Mouse (Mus musculus) CH12F3 (cell line): Measurements from ENCODE around the gene Atl1.

Source experiments
- in situ Hi-C: fragments of 300-500 bp; cut with MboI; formaldehyde crosslinking; loops from 2 replicates; pipeline ENCODE4 v1.14.3; 2020; ENCODE audit warnings: low sequenced_read_pairs

Atl1 gene

DNA sequence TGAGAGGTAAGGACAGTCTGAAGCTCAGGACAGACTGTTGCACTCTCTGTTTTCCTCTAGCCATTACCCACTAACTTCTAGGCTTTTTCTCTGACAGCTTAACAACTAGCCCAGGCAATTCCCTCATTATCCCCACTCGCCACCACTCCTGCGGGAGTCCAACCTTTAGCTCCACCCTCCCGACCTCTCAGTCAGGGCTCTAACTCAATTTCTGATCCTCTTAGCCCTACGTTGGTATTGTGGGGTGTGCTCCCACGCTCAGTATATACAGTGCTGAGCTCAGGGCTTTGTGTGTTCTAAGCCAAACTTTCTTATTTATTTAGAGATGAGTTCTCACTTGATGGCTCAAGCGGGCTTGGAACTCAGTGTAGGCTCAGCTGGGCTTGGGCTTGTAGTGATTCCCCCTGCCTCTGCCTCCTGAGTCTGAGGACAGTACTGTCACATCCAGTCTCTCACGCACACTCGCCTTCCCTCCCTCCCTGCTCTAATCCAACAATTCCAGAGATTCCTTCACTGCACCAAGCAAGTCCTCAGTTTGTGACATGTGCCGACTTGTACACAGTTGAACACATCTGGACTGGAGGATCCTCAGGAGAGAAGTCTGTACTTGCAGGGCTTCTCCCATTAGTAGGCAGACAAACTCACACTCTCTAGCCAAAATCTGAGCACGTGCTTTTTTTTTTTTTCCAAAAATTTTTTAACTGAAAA lies 11.1 kb upstream of the Atl1 start:
- in situ Hi-C loops: loop anchor here (25.0 kb wide), 1 partner anchor 144 kb away; no protein-coding TSS in a partner anchor

DNA sequence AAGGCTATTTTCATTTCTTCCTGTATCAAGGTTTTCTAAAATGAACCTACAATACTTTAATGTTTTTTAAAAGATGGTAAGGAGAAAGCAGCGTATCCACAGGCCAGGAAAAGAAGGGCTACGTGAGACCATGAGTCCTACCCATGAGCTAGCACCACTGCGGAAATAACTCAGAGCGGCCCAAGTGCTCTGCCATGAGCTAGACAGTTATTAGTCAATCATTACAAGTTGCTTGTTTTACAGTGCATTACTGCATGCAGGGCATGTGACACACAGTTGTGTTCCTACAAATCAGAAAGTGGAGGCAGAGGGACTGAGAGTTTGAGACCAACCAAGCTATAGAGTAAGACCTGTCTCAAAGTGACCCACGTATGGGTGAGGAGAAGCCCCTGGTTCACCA lies 8.4 kb upstream of the Atl1 start:
- in situ Hi-C loops: loop anchor here (25.0 kb wide), 1 partner anchor 147 kb away; no protein-coding TSS in a partner anchor

DNA sequence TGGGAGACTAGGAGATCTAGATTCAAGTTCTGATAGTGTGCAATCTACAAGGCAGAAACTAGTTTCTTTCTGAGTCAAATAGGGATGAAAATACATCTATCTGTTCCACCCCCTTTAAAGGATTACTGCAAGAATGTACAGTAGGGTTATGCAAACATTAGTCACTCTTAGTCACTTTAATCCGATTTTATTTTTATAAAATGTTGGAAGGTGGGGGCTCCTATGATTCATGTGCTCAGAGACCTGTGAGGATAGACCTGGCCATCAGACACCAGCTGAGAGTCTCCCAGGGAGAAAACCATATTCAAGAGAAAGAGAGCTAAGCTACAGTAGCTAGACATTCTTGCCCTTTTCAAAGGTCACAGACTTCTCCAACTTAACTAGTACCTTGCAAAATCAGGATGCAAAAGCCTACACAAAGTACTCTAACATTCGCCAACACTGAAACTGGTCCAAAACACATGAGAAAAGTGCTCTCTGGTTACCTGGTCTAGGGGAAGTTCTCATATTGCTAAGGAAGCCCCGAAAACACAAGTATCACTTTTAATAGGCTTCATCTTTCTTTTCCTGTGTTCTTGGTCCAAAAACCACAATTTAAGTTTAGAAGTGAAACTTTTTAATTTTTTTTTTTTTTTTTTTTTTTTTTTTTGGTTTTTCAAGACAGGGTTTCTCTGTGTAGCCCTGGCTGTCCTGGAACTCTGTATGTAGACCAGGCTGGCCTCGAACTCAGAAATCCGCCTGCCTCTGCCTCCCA lies 7.1 kb upstream of the Atl1 start:
- in situ Hi-C loops: loop anchor here (25.0 kb wide), 1 partner anchor 148 kb away; no protein-coding TSS in a partner anchor

DNA sequence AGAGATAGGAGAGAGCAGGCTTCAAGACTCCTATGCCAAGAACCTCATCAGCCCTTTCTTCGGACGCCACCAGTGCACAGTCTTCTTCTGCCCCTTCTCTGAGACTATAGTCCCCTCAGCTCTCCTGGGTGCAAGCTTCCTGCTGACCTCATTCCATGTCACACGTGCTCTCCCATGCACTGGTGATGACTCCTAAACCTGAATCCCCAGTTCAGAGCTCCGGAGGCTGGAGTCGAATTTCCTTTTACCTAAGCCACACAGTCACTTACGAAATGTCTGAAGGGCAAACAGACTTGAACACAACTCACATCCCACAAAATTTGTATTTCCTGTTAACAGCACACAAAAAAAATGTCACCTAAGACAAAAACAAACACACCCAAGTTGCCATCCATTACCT lies 4.6 kb upstream of the Atl1 start:
- in situ Hi-C loops: loop anchor here (25.0 kb wide), 1 partner anchor 150 kb away; no protein-coding TSS in a partner anchor

DNA sequence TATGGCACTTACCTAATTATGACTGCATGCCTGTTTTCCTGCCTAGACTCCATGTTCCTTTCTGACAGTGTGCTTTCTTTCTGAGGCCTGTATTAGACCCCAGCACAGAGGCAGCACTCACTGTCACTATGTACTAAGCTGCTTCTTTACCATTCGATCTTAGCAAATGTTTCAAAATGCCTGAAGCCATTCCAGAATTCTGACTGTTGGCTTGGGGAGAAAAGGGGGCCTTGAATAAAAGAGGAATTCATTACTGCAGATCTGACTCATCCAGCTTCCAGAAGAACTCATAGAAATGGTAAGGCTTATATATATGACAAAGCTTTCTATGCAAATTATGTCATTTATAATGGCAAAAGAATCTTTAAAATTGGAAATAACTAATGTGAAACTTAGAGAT lies 4.1 kb upstream of the Atl1 start:
- in situ Hi-C loops: loop anchor here (25.0 kb wide), 1 partner anchor 151 kb away; no protein-coding TSS in a partner anchor

DNA sequence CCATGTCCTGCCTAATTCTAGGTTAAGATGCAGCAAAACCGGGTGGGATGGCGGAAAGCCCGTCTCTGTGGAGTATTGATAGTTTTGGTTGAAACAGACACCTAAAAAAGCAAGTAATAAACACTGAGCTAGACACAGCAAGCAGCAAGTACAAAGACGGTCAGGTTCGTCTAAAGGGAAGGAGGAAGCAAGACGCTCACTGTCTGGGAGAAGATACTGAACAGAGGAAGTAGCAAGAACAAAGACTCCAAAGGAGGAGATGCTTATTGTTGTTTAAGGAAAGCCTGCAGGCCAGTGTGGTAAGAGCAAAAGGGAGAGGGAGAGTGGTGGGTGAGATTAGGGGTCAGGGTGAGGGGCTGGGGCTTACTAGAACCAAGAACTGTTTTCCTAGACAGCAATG lies 2.4 kb upstream of the Atl1 start:
- in situ Hi-C loops: loop anchor here (25.0 kb wide), 1 partner anchor 153 kb away; no protein-coding TSS in a partner anchor

DNA sequence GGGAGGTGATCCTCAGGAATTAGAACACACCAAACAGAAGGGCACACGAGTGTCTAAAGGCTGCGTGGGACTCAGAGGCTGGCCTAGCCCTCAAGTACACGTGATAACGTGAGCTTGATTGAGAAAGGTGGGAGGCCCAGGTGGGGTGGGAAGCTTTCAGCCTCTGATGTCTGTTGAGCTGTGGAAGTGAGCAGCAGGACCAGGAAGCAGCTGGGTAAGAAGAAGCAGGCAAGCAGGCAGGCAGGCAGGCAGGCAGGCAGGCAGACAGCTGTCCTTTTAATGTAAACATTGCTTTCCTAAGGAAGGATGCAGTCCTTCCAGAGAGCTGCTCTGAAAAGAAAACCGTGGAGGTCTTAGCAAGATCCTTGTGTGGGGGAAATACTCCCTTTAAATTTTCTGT lies 1.9 kb upstream of the Atl1 start:
- in situ Hi-C loops: loop anchor here (25.0 kb wide), 1 partner anchor 153 kb away; no protein-coding TSS in a partner anchor

DNA sequence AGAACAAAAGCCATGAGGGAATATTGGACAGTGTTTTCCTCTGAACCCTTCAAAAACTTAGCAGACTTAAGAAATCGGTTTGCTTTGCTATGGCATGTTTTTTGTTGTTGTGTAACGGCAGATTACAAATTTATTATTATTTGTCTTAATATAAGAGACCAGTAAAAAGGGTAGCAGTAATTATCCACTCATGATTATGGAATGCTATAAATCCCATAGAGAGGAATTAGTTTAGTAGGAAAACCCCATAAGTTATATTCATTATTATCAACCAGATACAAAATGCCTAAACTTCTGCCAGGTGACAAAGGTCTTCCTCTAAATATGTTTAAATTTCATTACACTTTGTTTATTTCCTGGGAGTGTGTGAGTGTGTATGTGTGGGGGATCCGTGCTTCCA lies 693 bp upstream of the Atl1 start:
- in situ Hi-C loops: loop anchor here (25.0 kb wide), 1 partner anchor 154 kb away; no protein-coding TSS in a partner anchor

DNA sequence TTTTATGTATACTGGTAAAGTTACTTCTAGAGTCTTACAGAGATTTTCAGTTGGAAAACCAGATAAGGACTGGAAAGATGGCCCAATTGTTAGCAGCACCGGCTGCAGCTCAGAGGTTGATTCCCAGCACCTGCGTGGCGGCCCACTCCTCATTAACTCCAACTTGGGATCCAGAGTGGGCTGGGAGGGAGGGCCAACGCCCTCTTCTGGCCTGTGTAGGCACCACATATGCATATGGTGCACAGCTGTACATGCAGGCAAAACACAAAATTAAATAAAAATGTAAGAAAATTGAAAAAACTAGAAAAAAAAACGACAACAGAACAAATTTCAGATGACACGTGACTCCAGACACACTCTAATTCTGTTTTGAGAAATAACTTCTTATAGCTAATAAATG lies 1.5 kb downstream of the Atl1 start:
- in situ Hi-C loops: loop anchor here (25.0 kb wide), 1 partner anchor 157 kb away; no protein-coding TSS in a partner anchor

DNA sequence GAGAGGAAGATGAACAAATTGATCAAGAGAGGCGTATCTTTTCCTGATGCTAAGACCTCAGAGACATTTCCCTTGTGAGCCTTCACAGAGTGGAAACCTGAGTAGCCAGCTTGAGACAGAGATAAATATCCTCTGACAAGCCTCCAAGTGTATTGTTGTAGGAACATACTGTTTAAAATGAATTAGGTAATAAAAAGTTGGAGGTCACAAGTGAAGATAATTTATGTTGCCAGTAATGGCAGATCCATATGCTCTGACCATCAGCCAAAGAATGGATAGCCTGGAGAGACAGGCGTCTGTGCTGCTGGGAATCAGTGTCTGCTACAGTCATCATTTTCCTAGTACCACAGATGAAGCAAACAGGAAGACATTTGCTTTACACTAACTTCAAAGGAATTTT lies 2.6 kb downstream of the Atl1 start:
- in situ Hi-C loops: loop anchor here (25.0 kb wide), 1 partner anchor 158 kb away; no protein-coding TSS in a partner anchor

DNA sequence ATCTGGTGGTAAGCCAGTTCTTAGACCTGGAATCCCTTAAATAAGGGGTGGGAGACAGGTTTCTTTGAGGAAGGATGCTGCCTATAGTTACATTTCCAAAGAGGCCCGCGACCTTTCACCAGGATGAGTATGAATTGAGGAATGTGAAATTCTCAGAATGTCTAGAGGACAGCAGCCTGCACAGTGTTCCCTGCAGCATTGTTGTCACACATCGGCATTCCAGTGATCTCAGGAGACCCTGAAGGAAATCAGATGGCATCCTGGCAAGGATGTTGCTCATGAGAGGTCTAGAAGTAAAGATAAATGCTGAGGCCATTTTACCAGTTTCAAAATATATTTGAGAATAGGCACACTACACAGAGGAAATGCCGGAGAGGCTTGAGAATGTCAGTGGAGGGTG lies 5.7 kb downstream of the Atl1 start:
- in situ Hi-C loops: loop anchor here (25.0 kb wide), 1 partner anchor 161 kb away; no protein-coding TSS in a partner anchor

DNA sequence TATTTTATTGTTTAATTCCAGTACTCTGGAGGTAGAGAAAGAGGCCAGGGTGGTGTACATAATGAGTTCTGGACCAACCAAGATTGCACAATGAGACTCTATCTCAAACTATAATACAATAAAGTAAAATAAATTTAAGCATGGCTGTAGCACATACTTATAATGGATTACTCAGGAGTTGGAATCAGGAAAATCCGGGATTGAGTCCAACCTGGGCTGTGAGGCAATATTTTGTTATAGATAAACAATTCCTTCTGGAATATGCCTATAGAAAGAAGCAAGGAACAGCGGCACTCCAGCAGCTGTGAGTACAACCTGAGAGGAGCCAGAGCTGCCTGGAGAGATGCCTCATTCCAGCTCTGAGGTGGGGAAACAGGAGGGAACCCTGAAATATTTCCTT lies 12.6 kb downstream of the Atl1 start:
- in situ Hi-C loops: no loop called here

DNA sequence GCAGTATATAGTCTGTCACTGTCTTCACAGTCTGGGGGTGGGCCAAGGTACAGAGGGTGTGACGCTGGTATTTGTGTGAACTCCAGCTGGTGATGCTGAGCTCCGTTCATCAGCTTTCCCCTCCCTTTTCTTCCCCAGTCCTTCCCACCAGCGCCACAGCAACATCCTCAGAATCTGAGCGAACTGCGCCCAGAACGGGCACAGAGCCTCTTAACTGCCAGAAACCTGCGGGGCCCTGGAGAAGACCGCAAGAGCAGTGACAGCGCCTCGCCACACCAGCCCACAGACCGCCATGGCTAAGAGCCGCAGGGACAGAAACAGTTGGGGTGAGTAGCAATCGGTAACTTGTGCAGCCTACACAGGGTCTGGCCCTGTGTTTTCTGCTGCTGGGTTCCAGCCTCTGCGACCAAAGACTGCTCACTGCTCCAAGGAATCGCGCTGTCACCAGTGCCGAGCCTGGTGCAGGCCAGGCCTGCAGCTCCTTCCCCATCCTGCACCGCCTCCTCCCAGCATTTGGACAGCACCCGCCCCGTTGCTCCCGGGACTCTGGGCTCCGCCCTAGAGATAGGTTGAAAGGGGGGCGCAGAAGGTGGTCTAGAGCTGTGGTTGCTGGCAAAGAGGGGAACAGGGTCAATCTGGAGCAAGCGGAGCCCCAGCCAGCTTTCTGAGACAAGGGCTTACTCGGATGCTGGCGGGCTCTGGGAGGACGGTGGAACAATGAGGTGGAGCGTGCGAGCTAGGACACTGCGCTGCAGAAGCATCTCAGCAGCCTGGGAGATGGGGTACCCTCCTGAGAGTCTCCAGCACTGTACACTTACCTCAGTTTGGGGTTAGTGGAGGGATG lies 15.5 kb downstream of the Atl1 start:
- in situ Hi-C loops: no loop called here

DNA sequence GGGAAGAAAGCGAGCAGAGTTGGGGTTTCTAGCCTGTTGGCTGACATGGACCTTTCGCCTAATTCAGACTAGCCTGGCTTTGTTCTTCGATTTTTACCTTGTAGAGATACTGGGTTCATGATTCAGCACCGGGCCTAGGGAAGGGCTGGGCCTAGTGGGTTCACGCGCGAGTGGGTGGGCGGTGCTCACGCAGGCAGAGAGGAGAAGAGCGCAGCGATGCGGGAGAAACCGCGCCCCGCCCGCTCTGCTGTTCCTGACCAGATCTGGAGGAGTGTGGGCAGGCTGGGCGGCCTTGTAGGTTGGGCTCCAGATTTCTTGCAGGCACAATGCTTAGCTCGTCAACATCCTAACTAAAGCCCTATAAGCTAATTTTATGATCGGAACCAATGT lies 16.1 kb downstream of the Atl1 start:
- in situ Hi-C loops: no loop called here

DNA sequence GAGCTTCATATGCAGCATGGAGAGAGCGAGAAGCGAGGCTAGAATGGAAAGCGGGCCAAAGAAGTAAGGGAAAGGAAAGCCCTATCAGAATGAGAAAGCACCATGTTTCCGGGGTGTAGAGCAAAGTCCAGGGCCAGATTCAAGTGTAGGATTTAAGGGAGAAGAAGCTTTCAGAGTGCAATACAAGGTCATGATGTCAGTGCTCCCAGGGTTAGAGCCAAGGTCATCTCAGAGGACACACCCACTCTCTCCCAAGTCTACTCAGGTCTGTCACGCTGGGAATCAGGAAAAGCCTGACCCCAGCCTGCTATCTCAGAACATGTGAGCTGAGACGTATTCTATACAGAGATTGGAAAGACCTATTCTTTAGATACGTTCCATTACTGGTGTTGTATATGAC lies 19.5 kb downstream of the Atl1 start:
- in situ Hi-C loops: no loop called here

DNA sequence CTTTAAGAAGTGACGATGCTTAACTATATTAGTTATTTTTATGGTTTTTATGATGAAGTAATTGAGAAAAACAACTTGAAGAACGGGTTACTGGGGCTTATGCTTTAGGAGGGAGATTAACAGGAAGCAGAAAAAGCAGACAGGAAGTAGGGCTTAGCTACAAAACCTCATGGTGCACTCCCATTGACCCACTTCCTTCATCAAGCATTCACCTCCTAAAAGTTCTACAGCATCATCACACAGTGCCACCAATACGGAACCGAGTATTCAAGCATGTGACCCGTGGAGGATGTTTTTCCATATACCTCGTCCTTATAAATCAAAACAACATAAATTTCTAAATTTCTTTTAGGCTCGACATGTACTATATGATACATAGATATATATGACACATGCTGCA lies 20.3 kb downstream of the Atl1 start:
- in situ Hi-C loops: no loop called here

DNA sequence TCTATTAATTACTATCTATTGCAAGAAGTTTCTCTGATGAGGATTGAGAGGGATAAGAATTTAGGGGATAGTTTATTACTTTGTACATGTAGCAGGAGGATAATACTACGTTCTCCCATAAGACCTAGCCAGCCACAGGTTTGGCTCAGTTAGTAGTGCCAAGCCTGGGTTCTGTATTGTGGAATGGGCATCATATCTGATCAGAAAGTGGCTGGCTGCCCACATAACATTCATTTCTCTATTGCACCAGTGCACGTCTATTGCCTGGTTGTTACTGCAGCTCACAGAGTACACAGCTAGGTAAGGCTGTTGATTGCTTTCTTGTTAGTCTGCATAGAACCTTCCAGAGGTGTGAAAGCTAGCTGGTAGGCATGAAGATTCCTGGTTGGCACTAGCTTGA lies 25.5 kb downstream of the Atl1 start:
- in situ Hi-C loops: no loop called here

DNA sequence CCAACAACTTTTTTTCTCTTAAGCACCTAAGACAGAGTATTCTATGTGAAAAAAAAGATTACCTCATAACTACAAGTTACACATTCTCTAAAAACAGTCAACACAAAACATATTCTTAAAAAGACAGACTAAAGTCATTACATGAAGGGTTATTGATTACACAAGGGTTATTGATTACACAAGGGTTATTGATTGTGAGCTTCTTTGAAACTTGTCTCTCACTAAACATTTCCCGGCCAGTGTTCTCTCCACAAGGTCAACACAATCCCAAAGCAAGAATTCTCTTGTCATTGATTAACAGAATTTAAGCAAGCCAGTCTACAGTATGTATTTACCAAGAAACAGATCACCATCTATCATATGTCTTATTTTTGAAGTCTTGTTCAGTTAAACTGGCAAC lies 29.7 kb downstream of the Atl1 start:
- in situ Hi-C loops: no loop called here

DNA sequence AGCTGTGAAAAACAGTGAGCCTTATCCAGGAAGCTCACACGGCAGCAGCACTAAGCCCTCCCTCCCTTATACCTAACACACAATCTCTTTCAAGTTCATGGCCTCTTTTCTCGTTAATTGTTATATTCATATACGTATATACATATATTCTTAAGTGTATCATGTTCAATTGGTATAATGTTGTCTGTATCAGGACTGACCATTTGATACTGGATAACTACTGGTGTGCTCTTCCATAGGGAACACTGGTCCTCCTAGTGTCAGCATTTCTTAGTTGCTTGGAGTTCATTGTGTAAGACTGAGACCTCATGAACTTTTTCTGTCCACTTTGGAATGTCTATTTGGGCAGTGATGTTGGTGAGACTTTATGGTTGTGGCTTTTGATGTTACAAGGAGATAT lies 30.7 kb downstream of the Atl1 start:
- in situ Hi-C loops: no loop called here

DNA sequence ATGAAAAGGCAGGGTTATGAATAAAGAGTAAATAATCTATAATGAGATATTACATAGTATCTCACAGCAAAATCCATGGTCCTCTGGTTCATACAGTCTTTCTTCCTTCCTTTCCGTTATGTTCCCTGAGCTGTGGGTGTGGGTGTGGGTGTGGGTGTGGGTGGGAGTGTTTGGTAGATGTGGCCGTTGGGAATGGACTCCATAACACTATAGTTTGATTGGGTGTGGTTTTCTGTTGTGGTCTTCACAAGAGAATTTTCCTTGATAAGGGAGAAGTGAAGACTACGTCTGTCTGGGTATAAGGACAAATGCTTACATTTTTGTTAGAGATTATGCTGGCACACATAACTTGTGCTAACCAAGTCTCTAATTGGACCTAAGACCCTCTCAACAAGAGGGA lies 31.2 kb downstream of the Atl1 start:
- in situ Hi-C loops: no loop called here

DNA sequence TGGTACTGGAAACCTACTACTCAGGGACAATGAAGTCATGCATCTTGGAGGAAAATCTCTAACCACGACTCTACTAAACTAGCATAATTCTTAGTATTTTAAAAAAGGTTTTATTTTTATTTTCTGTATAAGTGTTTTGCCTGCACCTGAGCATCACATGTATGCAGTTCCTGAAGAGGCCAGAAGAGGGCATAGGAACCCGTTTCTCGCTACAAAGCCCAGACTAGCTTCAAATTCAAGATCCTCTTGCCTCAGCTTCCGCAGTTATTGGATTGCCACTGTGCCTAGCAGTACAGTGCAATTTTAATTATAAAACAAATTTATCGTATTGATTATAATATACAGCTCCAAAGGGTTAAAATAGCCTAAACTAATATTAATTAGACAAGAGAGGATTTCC lies 31.6 kb downstream of the Atl1 start:
- in situ Hi-C loops: no loop called here
